Mouse (Mus musculus): ENCODE data around the gene Lhx9.

GRCm38 (mm10) chr1:138842315-138842714 lies 6.1 kb downstream of the Lhx9 start:
- no peak for TF ChIP-seq CTCF (IDR thresholded peaks at IDR 0.05 in 2 of 3, conservative IDR thresholded peaks at IDR 0.05 in 1 of 3; ENCODE audit: control insufficient read depth in 1 of 3, insufficient read depth in 1 of 3, low read depth in 2 of 3, low read length in 3 of 3, poor library complexity in 1 of 3, severe bottlenecking in 1 of 3)
- TF ChIP-seq POLR2A (IDR thresholded peaks at IDR 0.05; ENCODE audit: control insufficient read depth in 1 of 2, insufficient read depth in 1 of 2, low read depth in 1 of 2, low read length in 2 of 2, poor library complexity in 1 of 2), result no peak; a peak in 1 of 4 replicates
- no peak for TF ChIP-seq MEF2A (IDR thresholded peaks at IDR 0.05; ENCODE audit: extremely low read depth, insufficient replicate concordance, low read depth, low read length, poor library complexity, severe bottlenecking)
- TF ChIP-seq MAX (IDR thresholded peaks at IDR 0.05; ENCODE audit: low read length), result no peak
- TF ChIP-seq E2F4 (IDR thresholded peaks at IDR 0.05; ENCODE audit: borderline replicate concordance, low read depth, low read length), result no peak
- TF ChIP-seq MXI1 (IDR thresholded peaks at IDR 0.05; ENCODE audit: low read depth, low read length), result no peak
- no peak for TF ChIP-seq SMC3 (IDR thresholded peaks at IDR 0.05; ENCODE audit: low read depth, low read length)
- no peak for TF ChIP-seq EP300 (IDR thresholded peaks at IDR 0.05; ENCODE audit: low read depth in 1 of 2, low read length in 2 of 2)
- TF ChIP-seq KAT2A (conservative IDR thresholded peaks at IDR 0.05; ENCODE audit: low read depth, low read length), result no peak
- TF ChIP-seq NRF1 (IDR thresholded peaks at IDR 0.05; ENCODE audit: insufficient read depth, low read depth, low read length, poor library complexity, severe bottlenecking), result no peak
- TF ChIP-seq MYC (IDR thresholded peaks at IDR 0.05; ENCODE audit: low read depth, low read length), result no peak
- TF ChIP-seq MAFK (IDR thresholded peaks at IDR 0.05; ENCODE audit: borderline replicate concordance, low read depth, low read length), result no peak
